Mouse (Mus musculus) ES-Bruce4 (cell line): ENCODE results near the gene Thada. TPM values are rescaled to one million over a fixed set of nuclear protein-coding genes. Genes with fewer than 3 reads are reported as not detected.

Source experiments
- H3K27ac ChIP-seq: 2 replicates; pipeline ENCODE4 v1.5.1; 2012; ENCODE audit warnings: low read length, inconsistent platforms; ENCODE audit not compliant: insufficient read depth
- H3K27me3 ChIP-seq: 2 replicates; pipeline ENCODE4 v1.6.1; 2012; ENCODE audit warnings: mild to moderate bottlenecking, low read length, inconsistent platforms; ENCODE audit not compliant: control insufficient read depth, poor library complexity, insufficient read depth, severe bottlenecking
- H3K36me3 ChIP-seq: 2 replicates; pipeline ENCODE4 v1.6.1; 2012; ENCODE audit warnings: inconsistent platforms, mild to moderate bottlenecking, low read length, moderate library complexity; ENCODE audit not compliant: control insufficient read depth, poor library complexity, insufficient read depth, severe bottlenecking
- H3K4me1 ChIP-seq: one replicate; pipeline ENCODE4 v1.8.1; 2011; ENCODE audit warnings: low read length; ENCODE audit not compliant: control insufficient read depth, insufficient read depth
- H3K4me3 ChIP-seq: 2 replicates; pipeline ENCODE4 v1.5.1; 2011; ENCODE audit warnings: low read depth, mild to moderate bottlenecking, low read length
- H3K9ac ChIP-seq: 2 replicates; pipeline ENCODE4 v1.6.1; 2012; ENCODE audit warnings: low read depth, mild to moderate bottlenecking, inconsistent platforms; ENCODE audit not compliant: poor library complexity, severe bottlenecking
- H3K9me3 ChIP-seq: replicated peaks from 2 replicates; pipeline ENCODE4 v1.6.1; 2012; ENCODE audit warnings: mild to moderate bottlenecking, low read length, inconsistent platforms; ENCODE audit not compliant: control insufficient read depth, poor library complexity, insufficient read depth, severe bottlenecking
- CTCF ChIP-seq: IDR thresholded peaks from one replicate; pipeline ENCODE4 v1.8.1; 2011; ENCODE audit warnings: low read depth, low read length
- EP300 ChIP-seq: IDR thresholded peaks from 2 replicates; pipeline ENCODE4 v1.6.1; 2011; ENCODE audit warnings: low read depth, low read length; ENCODE audit not compliant: insufficient read depth
- POLR2A ChIP-seq: IDR thresholded peaks from one replicate; pipeline ENCODE4 v1.8.1; 2011; ENCODE audit warnings: low read length; ENCODE audit not compliant: insufficient read depth
- polyA plus RNA-seq: library from polyadenylated mRNA; stranded (reverse); fragments of >200 nt; gene quantifications from 2 replicates; pipeline ENCODE4 v1.2.4, GENCODE M21; 2011; ENCODE audit warnings: low read depth; ENCODE audit not compliant: missing spikeins, insufficient read depth, insufficient read length

Thada gene
- polyA plus RNA-seq, 1 experiment, result 38.0 TPM

GRCm38 (mm10) chr17:84203340-84203739, 262.7 kb downstream of the Thada start:
- no peaks in the 10 kb centered on the region for H3K9me3 ChIP-seq
- H3K4me1 ChIP-seq, result no peaks in the 10 kb centered on the region
- H3K9ac ChIP-seq, result no peak overlapping the region
- peaks cover 4% of the 10 kb centered on the region; the same call in 1 of the 2 replicates for H3K36me3 ChIP-seq
- TF ChIP-seq CTCF (no peak), EP300 (no peak), POLR2A (no peak)
- no peak overlapping the region for H3K27ac ChIP-seq
- no peak overlapping the region for H3K4me3 ChIP-seq
- no peaks in the 10 kb centered on the region for H3K27me3 ChIP-seq

DNA sequence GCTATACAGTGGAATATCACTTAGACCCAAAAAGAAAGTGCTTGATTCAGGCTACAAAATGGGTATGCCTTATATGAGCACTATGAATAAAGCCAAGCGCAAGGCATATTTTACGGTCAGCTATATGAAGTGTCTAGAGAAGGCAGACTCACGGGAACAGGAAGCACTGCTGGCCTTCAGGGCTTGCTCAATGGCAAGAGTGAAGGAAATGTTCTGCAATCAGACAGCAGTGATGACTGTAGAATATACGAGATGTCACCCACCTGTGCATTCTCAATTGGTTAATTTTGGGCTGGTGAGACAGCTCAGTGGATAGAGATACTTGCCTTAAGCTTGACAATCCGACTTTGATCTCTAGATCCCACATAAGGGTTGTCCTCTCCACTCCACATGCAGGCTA, 264.8 kb downstream of the Thada start:
- H3K4me1 ChIP-seq, result no peaks in the 10 kb centered on the region
- TF ChIP-seq EP300, result no peak
- no peak for TF ChIP-seq CTCF
- no peak for TF ChIP-seq POLR2A
- H3K4me3 ChIP-seq, result no peak overlapping the region
- H3K36me3 ChIP-seq, result no peaks in the 10 kb centered on the region
- no peaks in the 10 kb centered on the region for H3K27me3 ChIP-seq
- no peak overlapping the region for H3K27ac ChIP-seq
- no peak overlapping the region for H3K9ac ChIP-seq
- H3K9me3 ChIP-seq, result no peaks in the 10 kb centered on the region

DNA sequence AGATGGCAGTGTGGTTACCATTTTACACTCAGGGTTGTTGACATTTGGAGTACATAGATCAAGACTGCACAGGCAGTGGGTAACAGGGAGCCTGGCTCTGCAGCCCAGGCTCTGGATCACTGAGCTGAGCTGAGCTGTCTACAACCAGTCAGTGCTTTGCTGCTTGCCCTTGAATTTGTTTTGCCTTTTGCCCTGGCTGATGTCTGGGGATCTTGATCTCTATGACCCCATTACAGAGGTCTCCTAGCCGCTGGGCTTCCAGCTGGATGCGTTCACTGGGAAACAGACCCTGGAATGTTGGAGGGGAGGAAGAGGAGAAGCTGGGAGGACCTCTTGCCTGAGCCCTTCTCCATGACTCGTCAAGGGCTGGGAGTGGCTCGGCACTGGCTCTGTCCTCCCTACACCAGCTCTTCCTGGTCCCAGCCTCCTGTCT, 268.1 kb downstream of the Thada start:
- no peaks in the 10 kb centered on the region for H3K4me1 ChIP-seq
- no peak overlapping the region for H3K9ac ChIP-seq
- no peaks in the 10 kb centered on the region for H3K27me3 ChIP-seq
- H3K27ac ChIP-seq, result no peak overlapping the region
- no peaks in the 10 kb centered on the region for H3K36me3 ChIP-seq
- TF ChIP-seq EP300 (no peak), CTCF (no peak), POLR2A (no peak)
- H3K9me3 ChIP-seq, result no peaks in the 10 kb centered on the region
- no peak overlapping the region for H3K4me3 ChIP-seq

GRCm38 (mm10) chr17:84196329-84196728, 269.7 kb downstream of the Thada start:
- no peaks in the 10 kb centered on the region for H3K4me1 ChIP-seq
- H3K9me3 ChIP-seq, result no peaks in the 10 kb centered on the region
- no peaks in the 10 kb centered on the region for H3K27me3 ChIP-seq
- no peaks in the 10 kb centered on the region for H3K36me3 ChIP-seq
- H3K4me3 ChIP-seq, result no peak overlapping the region
- TF ChIP-seq EP300, result no peak
- TF ChIP-seq CTCF, result no peak
- TF ChIP-seq POLR2A, result no peak
- H3K27ac ChIP-seq, result no peak overlapping the region
- H3K9ac ChIP-seq, result no peak overlapping the region

DNA sequence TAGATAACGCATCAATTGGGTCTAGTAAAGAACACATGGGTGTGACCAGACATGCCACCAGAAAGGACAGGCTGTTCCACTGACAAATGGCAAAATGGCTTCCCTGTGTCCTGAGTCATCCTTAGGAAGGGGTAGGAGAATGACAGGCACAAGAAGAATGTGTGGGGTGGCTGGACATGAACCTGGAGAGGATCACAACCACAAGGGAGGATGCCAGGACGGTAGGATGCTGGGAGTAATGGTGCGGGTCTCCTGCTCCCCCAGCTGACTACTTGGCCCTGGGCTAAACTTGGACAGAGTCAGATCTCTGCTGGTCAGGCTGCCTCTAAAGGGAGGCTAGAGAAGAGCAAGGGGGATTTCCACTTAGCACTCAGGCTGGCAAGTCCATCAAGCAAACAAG, 270.2 kb downstream of the Thada start:
- Histone ChIP-seq H3K27ac (no peak overlapping the region), H3K27me3 (no peaks in the 10 kb centered on the region), H3K4me3 (no peak overlapping the region), H3K9me3 (no peaks in the 10 kb centered on the region), H3K4me1 (no peaks in the 10 kb centered on the region), H3K9ac (no peak overlapping the region), H3K36me3 (no peaks in the 10 kb centered on the region)
- no peak for TF ChIP-seq EP300
- TF ChIP-seq CTCF, result no peak
- TF ChIP-seq POLR2A, result no peak

DNA sequence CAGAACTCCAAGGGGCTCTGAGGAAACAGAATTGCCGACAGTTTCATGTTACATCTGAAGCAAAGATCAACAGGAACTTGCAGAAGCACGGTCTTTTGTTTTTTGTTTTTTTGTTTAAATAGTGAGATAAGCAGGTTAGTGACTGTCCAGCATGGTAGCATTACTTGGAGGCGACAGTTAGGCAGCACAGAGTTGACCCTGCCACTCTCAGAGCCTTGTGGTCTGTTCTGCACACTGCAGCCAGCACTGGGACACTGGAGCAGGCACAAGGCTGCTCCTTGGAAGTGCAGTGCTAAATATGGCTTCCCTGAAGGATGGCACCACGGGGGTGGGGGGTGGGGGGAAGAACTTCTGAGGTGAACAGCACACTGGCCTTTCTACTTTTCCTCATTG, 271.0 kb downstream of the Thada start:
- H3K27me3 ChIP-seq, result no peaks in the 10 kb centered on the region
- no peaks in the 10 kb centered on the region for H3K4me1 ChIP-seq
- TF ChIP-seq EP300, result no peak
- no peak for TF ChIP-seq POLR2A
- TF ChIP-seq CTCF, result no peak
- H3K9ac ChIP-seq, result no peak overlapping the region
- no peak overlapping the region for H3K4me3 ChIP-seq
- H3K27ac ChIP-seq, result no peak overlapping the region
- no peaks in the 10 kb centered on the region for H3K36me3 ChIP-seq
- H3K9me3 ChIP-seq, result no peaks in the 10 kb centered on the region
